Mouse (Mus musculus): ENCODE measurements around the gene Chchd1. TPM values are rescaled to one million over a fixed set of nuclear protein-coding genes. Genes with fewer than 3 reads are reported as not detected.

The Chchd1 gene
- polyA plus RNA-seq, 1 experiment from 2014 or later = 214 TPM

Small RNAs within 50 kb of the gene (microRNA-seq; reads per million reads assigned to microRNA genes)
- not detected for gene Mir6946

Other genes with a start within 250 kb of the Chchd1 start
- gene Anxa7, start 222.9 kb upstream of the Chchd1 start, polyA plus RNA-seq (2014; fragmentation: Nextera tagmentation; extraction: Ambion mirVana) = 14.7 and 17.2 TPM in 2 replicates
- gene Mss51, start 206.1 kb upstream of the Chchd1 start, polyA plus RNA-seq (2014; fragmentation: Nextera tagmentation; extraction: Ambion mirVana) = 0.81 and 0.98 TPM in 2 replicates
- gene Ppp3cb, start 156.4 kb upstream of the Chchd1 start, polyA plus RNA-seq (2014; fragmentation: Nextera tagmentation; extraction: Ambion mirVana) = 61.1 and 62.4 TPM in 2 replicates
- 14.0 and 15.7 TPM in 2 replicates for gene Usp54, start 61.9 kb upstream of the Chchd1 start, polyA plus RNA-seq (2014; fragmentation: Nextera tagmentation; extraction: Ambion mirVana)
- 0.45 and 0.55 TPM in 2 replicates for gene Myoz1, start 46.5 kb upstream of the Chchd1 start, polyA plus RNA-seq (2014; fragmentation: Nextera tagmentation; extraction: Ambion mirVana)
- 6.2 and 7.5 TPM in 2 replicates for gene Synpo2l, start 34.7 kb upstream of the Chchd1 start, polyA plus RNA-seq (2014; fragmentation: Nextera tagmentation; extraction: Ambion mirVana)
- gene Sec24c, start 28.7 kb upstream of the Chchd1 start, polyA plus RNA-seq (2014; fragmentation: Nextera tagmentation; extraction: Ambion mirVana) = 90.6 and 95.8 TPM in 2 replicates
- gene Fut11, start 8.0 kb upstream of the Chchd1 start, polyA plus RNA-seq (2014; fragmentation: Nextera tagmentation; extraction: Ambion mirVana) = 22.6 and 23.1 TPM in 2 replicates
- 30.2 and 36.0 TPM in 2 replicates for gene Zswim8, start 4.5 kb downstream of the Chchd1 start, polyA plus RNA-seq (2014; fragmentation: Nextera tagmentation; extraction: Ambion mirVana)
- gene Ndst2, start 31.6 kb downstream of the Chchd1 start, polyA plus RNA-seq (2014; fragmentation: Nextera tagmentation; extraction: Ambion mirVana) = 23.0 and 24.4 TPM in 2 replicates
- gene Camk2g, start 91.1 kb downstream of the Chchd1 start, polyA plus RNA-seq (2014; fragmentation: Nextera tagmentation; extraction: Ambion mirVana) = 54.0 and 56.5 TPM in 2 replicates
- gene Plau, start 133.7 kb downstream of the Chchd1 start, polyA plus RNA-seq (2014; fragmentation: Nextera tagmentation; extraction: Ambion mirVana) = 0.30 and 0.62 TPM in 2 replicates
- gene Vcl, start 226.4 kb downstream of the Chchd1 start, polyA plus RNA-seq (2014; fragmentation: Nextera tagmentation; extraction: Ambion mirVana) = 51.2 and 55.5 TPM in 2 replicates

All from neural tube, embryonic 11.5 days (tissue).